Mouse (Mus musculus) CH12.LX (cell line): ENCODE data around the gene Ttll8. TPM values are rescaled to one million over a fixed set of nuclear protein-coding genes. Genes with fewer than 3 reads are reported as not detected.

ENCODE experiments used
- DNase-seq: peaks from one replicate; pipeline ENCODE4 v3.0.0-alpha.2; 2013; ENCODE audit errors: extremely low read depth
- H3K27ac ChIP-seq: 2 replicates; pipeline ENCODE4 v1.5.1; 2012; ENCODE audit warnings: low read depth, mild to moderate bottlenecking, control low read depth, moderate library complexity; ENCODE audit not compliant: insufficient read depth
- H3K27me3 ChIP-seq: replicated peaks from 2 replicates; pipeline ENCODE3; 2012; ENCODE audit warnings: inconsistent platforms
- H3K36me3 ChIP-seq, 2 experiments: replicated peaks in 1 of 2; 2 replicates each; pipeline versions ENCODE3 to v1.6.1; 2012; ENCODE audit warnings: inconsistent platforms in 1 of 2, low read length in 1 of 2, mild to moderate bottlenecking in 1 of 2, mixed read lengths in 1 of 2, moderate library complexity in 1 of 2; ENCODE audit not compliant: control insufficient read depth in 1 of 2, insufficient read depth in 1 of 2
- H3K4me1 ChIP-seq, 2 experiments: 2 replicates each; pipeline ENCODE4 v1.6.1; 2012; ENCODE audit warnings: inconsistent platforms in 1 of 2, moderate library complexity in 1 of 2; ENCODE audit not compliant: insufficient read depth in 2 of 2, control insufficient read depth in 1 of 2
- H3K4me2 ChIP-seq: 2 replicates; pipeline ENCODE4 v1.6.1; 2012; ENCODE audit warnings: low read depth, mild to moderate bottlenecking, control low read depth; ENCODE audit not compliant: poor library complexity, insufficient read depth, severe bottlenecking
- H3K4me3 ChIP-seq, 3 experiments: fragments of 150-350 bp in 1 of 3; sonication (generic) in 1 of 3; replicated peaks in 1 of 3; 2 replicates each; pipeline versions ENCODE3 to v1.5.1; 2011 to 2012; ENCODE audit warnings: low read depth in 2 of 3, low read length in 2 of 3, mild to moderate bottlenecking in 2 of 3, moderate library complexity in 2 of 3, control low read depth in 1 of 3, improper control_type of control experiment in 1 of 3, inconsistent platforms in 1 of 3, mixed read lengths in 1 of 3; ENCODE audit not compliant: poor library complexity in 1 of 3
- H3K79me2 ChIP-seq: replicated peaks from 2 replicates; pipeline ENCODE4 v1.6.1; 2012; ENCODE audit warnings: mild to moderate bottlenecking, moderate library complexity; ENCODE audit not compliant: control insufficient read depth, poor library complexity, insufficient read depth, severe bottlenecking; ENCODE audit errors: extremely low read depth
- H3K9ac ChIP-seq: 2 replicates; pipeline ENCODE4 v1.6.1; 2012; ENCODE audit warnings: low read depth, mild to moderate bottlenecking, control low read depth, moderate library complexity; ENCODE audit not compliant: insufficient read depth
- H3K9me3 ChIP-seq: replicated peaks from 2 replicates; pipeline ENCODE3; 2012; ENCODE audit warnings: low read length, inconsistent platforms, mixed read lengths
- BHLHE40 ChIP-seq: IDR thresholded peaks from 2 replicates; pipeline ENCODE4 v1.6.1; 2011; ENCODE audit warnings: mild to moderate bottlenecking, low read depth, low read length, improper control_type of control experiment
- CTCF ChIP-seq, 2 experiments: IDR thresholded peaks in 1 of 2; conservative IDR thresholded peaks in 1 of 2; 2 replicates each; pipeline ENCODE4 v1.5.1; 2011 to 2012; ENCODE audit warnings: low read depth in 2 of 2, low read length in 2 of 2, improper control_type of control experiment in 1 of 2, inconsistent platforms in 1 of 2, mild to moderate bottlenecking in 1 of 2, moderate library complexity in 1 of 2
- E2F4 ChIP-seq: IDR thresholded peaks from 2 replicates; pipeline ENCODE4 v1.6.1; 2011; ENCODE audit warnings: low read depth, low read length, improper control_type of control experiment; ENCODE audit not compliant: insufficient replicate concordance
- ELF1 ChIP-seq: IDR thresholded peaks from 2 replicates; pipeline ENCODE4 v1.6.1; 2014; ENCODE audit warnings: low read depth, mild to moderate bottlenecking, inconsistent platforms, low read length, improper control_type of control experiment
- ETS1 ChIP-seq: conservative IDR thresholded peaks from 2 replicates; pipeline ENCODE4 v1.6.1; 2012; ENCODE audit warnings: low read depth, mild to moderate bottlenecking, inconsistent platforms, low read length, improper control_type of control experiment, moderate library complexity
- GABPA ChIP-seq: IDR thresholded peaks from 2 replicates; pipeline ENCODE4 v1.6.1; 2012; ENCODE audit warnings: low read depth, low read length, improper control_type of control experiment, inconsistent platforms; ENCODE audit not compliant: insufficient replicate concordance
- IRF4 ChIP-seq: IDR thresholded peaks from 2 replicates; pipeline ENCODE4 v1.6.1; 2014; ENCODE audit warnings: low read depth, mild to moderate bottlenecking, inconsistent platforms, low read length, improper control_type of control experiment
- JUN ChIP-seq: IDR thresholded peaks from 2 replicates; pipeline ENCODE4 v1.6.1; 2011; ENCODE audit warnings: low read depth, mild to moderate bottlenecking, low read length, improper control_type of control experiment, moderate library complexity; ENCODE audit not compliant: insufficient read depth
- JUND ChIP-seq: conservative IDR thresholded peaks from 2 replicates; pipeline ENCODE4 v1.6.1; 2011; ENCODE audit warnings: low read depth, low read length, improper control_type of control experiment
- MEF2A ChIP-seq: IDR thresholded peaks from 2 replicates; pipeline ENCODE4 v1.6.1; 2014; ENCODE audit warnings: low read depth, mild to moderate bottlenecking, inconsistent platforms, low read length, improper control_type of control experiment, borderline replicate concordance
- NELFE ChIP-seq: IDR thresholded peaks from 2 replicates; pipeline ENCODE4 v1.6.1; 2011; ENCODE audit warnings: low read depth, low read length, improper control_type of control experiment
- NRF1 ChIP-seq: IDR thresholded peaks from 2 replicates; pipeline ENCODE4 v1.6.1; 2014; ENCODE audit warnings: low read depth, mild to moderate bottlenecking, inconsistent platforms, low read length, improper control_type of control experiment, moderate library complexity
- POLR2A ChIP-seq: IDR thresholded peaks from 2 replicates; pipeline ENCODE4 v1.6.1; 2011; ENCODE audit warnings: low read depth, mild to moderate bottlenecking, improper control_type of control experiment, low read length
- RAD21 ChIP-seq: IDR thresholded peaks from 2 replicates; pipeline ENCODE4 v1.6.1; 2011; ENCODE audit warnings: low read depth, mild to moderate bottlenecking, low read length, improper control_type of control experiment, moderate library complexity
- SIN3A ChIP-seq: IDR thresholded peaks from 2 replicates; pipeline ENCODE4 v1.6.1; 2012; ENCODE audit warnings: low read length, improper control_type of control experiment, inconsistent platforms
- TBP ChIP-seq: conservative IDR thresholded peaks from 2 replicates; pipeline ENCODE4 v1.6.1; 2011; ENCODE audit warnings: low read depth, low read length, improper control_type of control experiment
- TCF12 ChIP-seq: IDR thresholded peaks from 2 replicates; pipeline ENCODE4 v1.6.1; 2014; ENCODE audit warnings: low read depth, mild to moderate bottlenecking, inconsistent platforms, low read length, improper control_type of control experiment
- USF1 ChIP-seq: IDR thresholded peaks from 2 replicates; pipeline ENCODE4 v1.6.1; 2014; ENCODE audit warnings: low read depth, mild to moderate bottlenecking, inconsistent platforms, low read length, improper control_type of control experiment
- USF2 ChIP-seq: conservative IDR thresholded peaks from 2 replicates; pipeline ENCODE4 v1.6.1; 2011; ENCODE audit warnings: low read depth, low read length, improper control_type of control experiment
- ZC3H11A ChIP-seq: IDR thresholded peaks from 2 replicates; pipeline ENCODE4 v1.6.1; 2012; ENCODE audit warnings: low read depth, mild to moderate bottlenecking, inconsistent platforms, low read length, improper control_type of control experiment
- ZKSCAN1 ChIP-seq: IDR thresholded peaks from 2 replicates; pipeline ENCODE4 v1.6.1; 2012; ENCODE audit warnings: low read depth, inconsistent platforms, low read length, improper control_type of control experiment, borderline replicate concordance
- ZMIZ1 ChIP-seq: IDR thresholded peaks from 2 replicates; pipeline ENCODE4 v1.6.1; 2012; ENCODE audit warnings: low read depth, mild to moderate bottlenecking, inconsistent platforms, low read length, improper control_type of control experiment
- ZNF384 ChIP-seq: IDR thresholded peaks from 2 replicates; pipeline ENCODE4 v1.6.1; 2012; ENCODE audit warnings: low read depth, low read length, improper control_type of control experiment, inconsistent platforms
- dilution Hi-C: fragments of 300-500 bp; cut with MboI; formaldehyde crosslinking; loops from 2 replicates; pipeline ENCODE4 v1.14.3; 2020; ENCODE audit warnings: low sequenced_read_pairs; ENCODE audit not compliant: extremely low pct_unique_long_range_greater_than_20kb, extremely low pct_ligation_motif_present
- in situ Hi-C: fragments of 300-500 bp; cut with MboI; formaldehyde crosslinking; loops from 3 replicates; pipeline ENCODE4 v1.14.3; 2019; ENCODE audit warnings: low sequenced_read_pairs, low pct_ligation_motif_present, low pct_unique_long_range_greater_than_20kb, mixed read lengths
- polyA plus RNA-seq: library from polyadenylated mRNA; unstranded; fragments of >175 nt; gene quantifications from 2 replicates; pipeline ENCODE4 v1.2.1, GENCODE M21; 2012; ENCODE audit warnings: low read depth; ENCODE audit not compliant: insufficient read length
- total RNA-seq, 2 experiments: library from RNA; depleted of rRNA; stranded (reverse); fragments of 300-350 nt in 1 of 2; fragments of >200 nt in 1 of 2; gene quantifications; 2 replicates each; pipeline ENCODE4 v1.2.3; 2012 to 2014

The Ttll8 gene
- total and polyA plus RNA-seq, 3 experiments, result not detected

- Histone ChIP-seq H3K27me3 (peaks cover 77% of the 10 kb centered on the region), H3K9me3 (peaks cover 9% of the 10 kb centered on the region), H3K4me2 (no peak overlapping the region), H3K79me2 (no peaks in the 10 kb centered on the region), H3K4me3 (no peak overlapping the region), H3K27ac (no peak overlapping the region), H3K4me1 (no peaks in the 10 kb centered on the region), H3K36me3 (no peaks in the 10 kb centered on the region), H3K9ac (no peak overlapping the region)
- no peak for TF ChIP-seq ZKSCAN1
- TF ChIP-seq ZMIZ1, result no peak
- no peak for TF ChIP-seq IRF4
- no peak for TF ChIP-seq RAD21
- dilution Hi-C loops, result no loop called here
- in situ Hi-C loops, result no loop called here
- DNase-seq, result no peak
Measured at GRCm38 (mm10) chr15:88942783-88943182, 11.4 kb downstream of the Ttll8 start.

GRCm38 (mm10) chr15:88937291-88937650, 16.9 kb downstream of the Ttll8 start:
- H3K9ac ChIP-seq, result no peak overlapping the region
- peaks cover 2% of the 10 kb centered on the region for H3K9me3 ChIP-seq
- H3K4me2 ChIP-seq, result no peak overlapping the region
- H3K27me3 ChIP-seq, result peaks cover 75% of the 10 kb centered on the region
- H3K4me1 ChIP-seq, result no peaks in the 10 kb centered on the region
- H3K27ac ChIP-seq, result no peak overlapping the region
- no peak for DNase-seq
- H3K79me2 ChIP-seq, result no peaks in the 10 kb centered on the region
- dilution Hi-C loops, result no loop called here
- in situ Hi-C loops, result no loop called here
- no peak overlapping the region for H3K4me3 ChIP-seq
- TF ChIP-seq JUND (no peak), BHLHE40 (no peak), CTCF (conservative IDR thresholded peaks at IDR 0.05 in 1 of 2, IDR thresholded peaks at IDR 0.05 in 1 of 2; ENCODE audit: low read depth in 2 of 2, low read length in 2 of 2) (no peak), RAD21 (no peak), ZNF384 (no peak), USF2 (no peak), IRF4 (no peak), TBP (no peak)
- TF ChIP-seq, all 38 proteins: peak for 0
- H3K36me3 ChIP-seq, result no peaks in the 10 kb centered on the region

- Histone ChIP-seq H3K36me3 (no peaks in the 10 kb centered on the region), H3K9me3 (peaks cover 2% of the 10 kb centered on the region), H3K4me2 (no peak overlapping the region), H3K9ac (no peak overlapping the region), H3K4me1 (no peaks in the 10 kb centered on the region), H3K79me2 (no peaks in the 10 kb centered on the region), H3K4me3 (no peak overlapping the region)
- dilution Hi-C loops (no loop called here), in situ Hi-C loops (no loop called here)
- no peak for DNase-seq
- no peak for TF ChIP-seq E2F4
- no peak for TF ChIP-seq NRF1
- no peak for TF ChIP-seq ETS1
- no peak for TF ChIP-seq TCF12
- TF ChIP-seq USF1, result no peak
- no peak for TF ChIP-seq TBP
- no peak for TF ChIP-seq NELFE
- no peak for TF ChIP-seq POLR2A
- no peak for TF ChIP-seq SIN3A
- TF ChIP-seq JUN, result no peak
- TF ChIP-seq RAD21, result no peak
- no peak for TF ChIP-seq ZC3H11A
- TF ChIP-seq GABPA, result no peak
- no peak for TF ChIP-seq MEF2A
- TF ChIP-seq ELF1, result no peak
- TF ChIP-seq USF2, result no peak
- TF ChIP-seq, all 38 proteins: peak for 0
- Histone ChIP-seq H3K27ac (no peak overlapping the region), H3K27me3 (peaks cover 73% of the 10 kb centered on the region)
Measured at GRCm38 (mm10) chr15:88936619-88937290, 17.5 kb downstream of the Ttll8 start.
